In genomic region chrX:85318576-85318975, GRCm38 (mm10) we compare ENCODE assay signal across 10 mouse cellular contexts.
"Had no signal": no experiment of that assay in that cellular context is flagged by ENCODE, and none has a peak within 500 bp of the region (broad histone marks: within the 10 kb centered on the region; RNA-seq: fewer than 3 reads in every experiment).

No protein-coding gene starts in this region.

- H3K9ac ChIP-seq: kidney, embryonic 15.5 days; limb, embryonic 15.5 days; liver, embryonic 12.5 days; midbrain, embryonic 12.5 days; neural tube, embryonic 13.5 days; stomach, embryonic 15.5 days had no signal

- H3K36me3 ChIP-seq: kidney, embryonic 15.5 days; limb, embryonic 15.5 days; liver, embryonic 12.5 days; midbrain, embryonic 12.5 days; neural tube, embryonic 13.5 days; stomach, embryonic 15.5 days had no signal

- H3K4me1 ChIP-seq: kidney, embryonic 15.5 days; limb, embryonic 15.5 days; liver, embryonic 12.5 days; midbrain, embryonic 12.5 days; neural tube, embryonic 13.5 days; stomach, embryonic 15.5 days had no signal

- H3K4me3 ChIP-seq: kidney, embryonic 15.5 days; limb, embryonic 15.5 days; liver, embryonic 12.5 days; midbrain, embryonic 12.5 days; neural tube, embryonic 13.5 days; stomach, embryonic 15.5 days had no signal

- H3K27ac ChIP-seq: kidney, embryonic 15.5 days; limb, embryonic 15.5 days; liver, embryonic 12.5 days; midbrain, embryonic 12.5 days; neural tube, embryonic 13.5 days; stomach, embryonic 15.5 days had no signal

- DNase-seq: left cerebral cortex, postnatal 4 days; lung, postnatal 14 days; thymus, postnatal 25 days had no signal

- H3K27me3 ChIP-seq: kidney, embryonic 15.5 days; limb, embryonic 15.5 days; liver, embryonic 12.5 days; midbrain, embryonic 12.5 days; neural tube, embryonic 13.5 days; stomach, embryonic 15.5 days had no signal

- ATAC-seq: intestine, embryonic 16.5 days; liver, embryonic 12.5 days had no signal

- H3K4me2 ChIP-seq: kidney, embryonic 15.5 days; limb, embryonic 15.5 days; liver, embryonic 12.5 days; midbrain, embryonic 12.5 days; neural tube, embryonic 13.5 days; stomach, embryonic 15.5 days had no signal

- H3K9me3 ChIP-seq: kidney, embryonic 15.5 days; limb, embryonic 15.5 days; liver, embryonic 12.5 days; midbrain, embryonic 12.5 days; neural tube, embryonic 13.5 days; stomach, embryonic 15.5 days had no signal
